Mouse (Mus musculus) layer of hippocampus, adult 18-20 months (tissue): Measurements from ENCODE around the gene Olfr564. TPM values are rescaled to one million over a fixed set of nuclear protein-coding genes. Genes with fewer than 3 reads are reported as not detected.

Experiments used
- DNase-seq, 2 experiments: peaks; one replicate each; pipeline ENCODE4 v3.0.0; 2022; ENCODE audit warnings: low spot score in 2 of 2
- long read RNA-seq: library from polyadenylated mRNA; stranded (forward); transcript quantifications from one replicate; pipeline ENCODE4 v2.0.0, GENCODE M21; 2021
- total RNA-seq, 2 experiments: library from RNA; stranded (reverse); gene quantifications; 2 replicates each; pipeline ENCODE4 v1.2.3; 2021

The Olfr564 gene
- total RNA-seq = not detected
- long read RNA-seq = 0 reads

GRCm38 (mm10) chr7:102803180-102803579 is at the start of gene Olfr564:
Gene Olfr564 (plus strand): TSS chr7:102803480.
- no peak for DNase-seq

GRCm38 (mm10) chr7:102759266-102759665 is 44.0 kb upstream of the Olfr564 start, which contains the start of the genes Olfr560 and Olfr78:
Gene Olfr560 (minus strand): TSS chr7:102759366.
Gene Olfr78 (minus strand): TSS chr7:102759471.
- no peak for DNase-seq

- DNase-seq = no peak
These were observed 32.4 kb upstream of the Olfr564 start, which contains the start of gene Olfr561 for GRCm38 (mm10) chr7:102770921-102771320. Gene Olfr561 (plus strand): TSS chr7:102771221.

Other genes with a start within 250 kb of the Olfr564 start
- 1 to 10 TPM; 3.3 to 4.0 TPM for gene Trim21, start 238.0 kb upstream of the Olfr564 start, total RNA-seq
- 1 to 10 TPM; 2.4 to 2.8 TPM for gene Olfr550, start 232.0 kb upstream of the Olfr564 start, total RNA-seq
- not detected for gene Olfr551, start 211.6 kb upstream of the Olfr564 start, total RNA-seq
- gene Olfr552, start 205.7 kb upstream of the Olfr564 start, total RNA-seq = under 1 TPM; 0.07 to 0.08 TPM
- not detected for gene Olfr553, start 185.3 kb upstream of the Olfr564 start, total RNA-seq
- gene Olfr554, start 165.0 kb upstream of the Olfr564 start, total RNA-seq = under 1 TPM in 1 of 2 experiments, not detected in 1; 0.23 TPM
- gene Olfr555, start 144.7 kb upstream of the Olfr564 start, total RNA-seq = not detected
- not detected for gene Olfr556, start 138.6 kb upstream of the Olfr564 start, total RNA-seq
- 1 to 10 TPM; 5.2 to 6.4 TPM for gene Trim68, start 116.2 kb upstream of the Olfr564 start, total RNA-seq
- gene Olfr557, start 107.6 kb upstream of the Olfr564 start, total RNA-seq = under 1 TPM in 1 of 2 experiments, not detected in 1; 0.20 TPM
- under 1 TPM; 0.30 to 0.32 TPM for gene Olfr558, start 101.3 kb upstream of the Olfr564 start, total RNA-seq
- gene Olfr33, start 84.4 kb upstream of the Olfr564 start, total RNA-seq = not detected
- not detected for gene Olfr559, start 76.0 kb upstream of the Olfr564 start, total RNA-seq
- not detected for gene Olfr560, start 44.1 kb upstream of the Olfr564 start, total RNA-seq
- under 1 TPM; 0.10 to 0.12 TPM for gene Olfr78, start 44.0 kb upstream of the Olfr564 start, total RNA-seq
- under 1 TPM in 1 of 2 experiments, not detected in 1; 0.13 TPM for gene Olfr561, start 32.3 kb upstream of the Olfr564 start, total RNA-seq
- gene Olfr566, start 55.3 kb downstream of the Olfr564 start, total RNA-seq = not detected
- not detected for gene Olfr568, start 73.6 kb downstream of the Olfr564 start, total RNA-seq
- gene Olfr569, start 87.4 kb downstream of the Olfr564 start, total RNA-seq = not detected
- not detected for gene Olfr570, start 91.1 kb downstream of the Olfr564 start, total RNA-seq
- gene Olfr571, start 114.1 kb downstream of the Olfr564 start, total RNA-seq = not detected
- gene Olfr572, start 120.9 kb downstream of the Olfr564 start, total RNA-seq = not detected
- not detected for gene Olfr573-ps1, start 139.1 kb downstream of the Olfr564 start, total RNA-seq
- not detected for gene Olfr574, start 145.0 kb downstream of the Olfr564 start, total RNA-seq
- not detected for gene Olfr575, start 155.3 kb downstream of the Olfr564 start, total RNA-seq
- not detected for gene Olfr576, start 159.2 kb downstream of the Olfr564 start, total RNA-seq
- gene Olfr577, start 172.5 kb downstream of the Olfr564 start, total RNA-seq = not detected
- gene Olfr578, start 185.8 kb downstream of the Olfr564 start, total RNA-seq = not detected
- gene Olfr582, start 234.5 kb downstream of the Olfr564 start, total RNA-seq = not detected
- not detected for gene Olfr583, start 247.8 kb downstream of the Olfr564 start, total RNA-seq